Mouse (Mus musculus) stomach, embryonic 15.5 days (tissue): ENCODE results near the gene Paxx. TPM values are rescaled to one million over a fixed set of nuclear protein-coding genes. Genes with fewer than 3 reads are reported as not detected.

Experiments used
- ATAC-seq: fragments of 200-750 bp; cut with Nextera tagmentation; 2 replicates; pipeline ENCODE4 v1.8.0; 2017; ENCODE audit warnings: low read depth, moderate number of reproducible peaks, moderate TSS enrichment; ENCODE audit not compliant: insufficient read depth, low FRiP score
- H3K27ac ChIP-seq: fragments of 300-500 bp; sonication (generic); 2 replicates; pipeline ENCODE4 v1.5.1; 2015; ENCODE audit warnings: mild to moderate bottlenecking, inconsistent platforms
- H3K27me3 ChIP-seq: fragments of 300-500 bp; sonication (generic); replicated peaks from 2 replicates; pipeline ENCODE4 v1.6.1; 2015; ENCODE audit warnings: inconsistent platforms
- H3K36me3 ChIP-seq: fragments of 300-500 bp; sonication (generic); 2 replicates; pipeline ENCODE4 v1.6.1; 2015; ENCODE audit warnings: inconsistent platforms
- H3K4me1 ChIP-seq: fragments of 300-500 bp; sonication (generic); 2 replicates; pipeline ENCODE4 v1.6.1; 2015; ENCODE audit warnings: inconsistent platforms
- H3K4me2 ChIP-seq: fragments of 300-500 bp; sonication (generic); 2 replicates; pipeline ENCODE4 v1.6.1; 2015; ENCODE audit warnings: mild to moderate bottlenecking, inconsistent platforms
- H3K4me3 ChIP-seq: fragments of 300-500 bp; sonication (generic); replicated peaks from 2 replicates; pipeline ENCODE4 v1.5.1; 2015; ENCODE audit warnings: inconsistent platforms
- H3K9ac ChIP-seq: fragments of 300-500 bp; sonication (generic); 2 replicates; pipeline ENCODE4 v1.6.1; 2015; ENCODE audit warnings: inconsistent platforms
- H3K9me3 ChIP-seq: fragments of 300-500 bp; sonication (generic); 2 replicates; pipeline ENCODE4 v1.6.1; 2016; ENCODE audit warnings: inconsistent platforms
- WGBS: fragments of 180-500 bp; shearing (Covaris S2); methylation state at CpG from one replicate; pipeline ENCODE4 v1.1.7; 2015; 5-methylcytosine and 5-hydroxymethylcytosine counted together
- polyA plus RNA-seq: library from polyadenylated mRNA; unstranded; fragments of >200 nt; fragmentation: Nextera tagmentation; extraction: Ambion mirVana; gene quantifications from 2 replicates; pipeline ENCODE4 v1.2.1, GENCODE M21; 2015

Gene Paxx
- polyA plus RNA-seq, 1 experiment from 2014 or later: 37.4 TPM

- ATAC-seq: no peak
- Histone ChIP-seq H3K4me1 (peaks cover 5% of the 10 kb centered on the region; the same call in 1 of the 2 replicates), H3K36me3 (0 out of 2 replicates have a peak, but pooled peaks cover 2% of the 10 kb centered on the region), H3K4me2 (no peak overlapping the region), H3K27me3 (no peaks in the 10 kb centered on the region), H3K4me3 (no peak overlapping the region), H3K9ac (no peak overlapping the region), H3K9me3 (no peaks in the 10 kb centered on the region), H3K27ac (no peak overlapping the region)
- WGBS: 91% methylated on average over 17 of the region's 17 CpGs
These were observed 27.8 kb downstream of the Paxx start for GRCm38 (mm10) chr2:25433101-25433500.

- no peak for ATAC-seq
- Histone ChIP-seq H3K4me2 (no peak overlapping the region), H3K9me3 (no peaks in the 10 kb centered on the region), H3K9ac (no peak overlapping the region), H3K4me1 (peaks cover 5% of the 10 kb centered on the region; the same call in 1 of the 2 replicates), H3K4me3 (no peak overlapping the region), H3K36me3 (no peaks in the 10 kb centered on the region), H3K27me3 (no peaks in the 10 kb centered on the region), H3K27ac (no peak overlapping the region)
- WGBS: 78% methylated on average over 11 of the region's 11 CpGs
These were observed 28.4 kb downstream of the Paxx start for GRCm38 (mm10) chr2:25432326-25433098.

DNA sequence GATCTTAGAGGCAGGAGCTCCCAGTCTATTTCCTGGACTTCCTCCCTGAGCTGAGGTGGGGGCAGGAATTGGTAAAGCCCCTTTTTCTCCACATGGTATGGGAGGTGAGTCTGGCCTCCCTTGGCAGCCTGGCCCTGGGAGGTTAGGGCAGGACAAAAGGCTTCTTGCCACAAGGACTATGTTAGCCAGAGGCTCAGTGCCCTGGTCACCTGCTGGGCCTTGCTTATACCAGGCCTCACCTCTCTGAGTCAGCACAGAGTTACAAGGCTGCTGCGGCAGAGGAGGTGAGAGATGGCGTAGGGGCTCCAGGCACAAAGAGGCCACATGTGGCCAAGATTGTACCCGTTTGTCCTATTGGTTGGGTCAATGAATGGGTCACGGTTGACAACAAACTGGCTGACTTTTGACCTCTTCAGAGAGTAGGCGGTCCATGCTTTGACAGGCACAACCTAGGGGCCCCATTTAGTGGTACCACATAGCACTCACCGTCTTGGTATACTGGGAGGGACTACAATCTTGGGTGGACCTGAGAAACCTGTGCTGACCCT lies 29.5 kb downstream of the Paxx start:
- 73% methylated on average over 6 of the region's 6 CpGs for WGBS
- H3K4me2 ChIP-seq: no peak overlapping the region

GRCm38 (mm10) chr2:25430395-25431233 lies 30.3 kb downstream of the Paxx start:
- no peak overlapping the region for H3K9ac ChIP-seq
- no peak overlapping the region for H3K27ac ChIP-seq

More for the DNA sequence above, 29.5 kb downstream of the Paxx start:
- H3K36me3 ChIP-seq: no peaks in the 10 kb centered on the region
- ATAC-seq: no peak
- H3K27ac ChIP-seq: no peak overlapping the region
- H3K4me1 ChIP-seq: peaks cover 5% of the 10 kb centered on the region; the same call in 1 of the 2 replicates
- no peak overlapping the region for H3K4me3 ChIP-seq
- no peaks in the 10 kb centered on the region for H3K9me3 ChIP-seq
- no peak overlapping the region for H3K9ac ChIP-seq
- H3K27me3 ChIP-seq: peaks cover 4% of the 10 kb centered on the region; the same call in 1 of the 2 replicates

GRCm38 (mm10) chr2:25429435-25430180 lies 31.3 kb downstream of the Paxx start:
- ATAC-seq: no peak
- no peaks in the 10 kb centered on the region for H3K9me3 ChIP-seq
- H3K27me3 ChIP-seq: peaks cover 22% of the 10 kb centered on the region; the same call in 1 of the 2 replicates
- no peak overlapping the region for H3K9ac ChIP-seq
- H3K27ac ChIP-seq: no peak overlapping the region
- no peaks in the 10 kb centered on the region for H3K36me3 ChIP-seq
- WGBS: 72% methylated on average over 5 of the region's 5 CpGs
- no peak overlapping the region for H3K4me2 ChIP-seq
- H3K4me1 ChIP-seq: peaks cover 5% of the 10 kb centered on the region; the same call in 1 of the 2 replicates
- H3K4me3 ChIP-seq: no peak overlapping the region

More at GRCm38 (mm10) chr2:25430395-25431233, 30.3 kb downstream of the Paxx start:
- Histone ChIP-seq H3K4me1 (peaks cover 5% of the 10 kb centered on the region; the same call in 1 of the 2 replicates), H3K9me3 (no peaks in the 10 kb centered on the region), H3K36me3 (no peaks in the 10 kb centered on the region), H3K4me3 (no peak overlapping the region), H3K4me2 (no peak overlapping the region), H3K27me3 (peaks cover 12% of the 10 kb centered on the region; the same call in 1 of the 2 replicates)
- no peak for ATAC-seq
- 75% methylated on average over 17 of the region's 17 CpGs for WGBS

GRCm38 (mm10) chr2:25428442-25429236 lies 32.3 kb downstream of the Paxx start, which contains the start of gene Abca2:
Gene Abca2, plus strand, starts transcription at chr2:25428703.
- H3K9me3 ChIP-seq: no peaks in the 10 kb centered on the region
- no peaks in the 10 kb centered on the region for H3K36me3 ChIP-seq
- peak within 1 kb of the TSS; percentile 63 for H3K4me3 ChIP-seq
- peaks cover 24% of the 10 kb centered on the region; the same call in 1 of the 2 replicates for H3K27me3 ChIP-seq
- ATAC-seq: peak; percentile 91
- peak within 1 kb of the TSS; percentile 87 for H3K4me2 ChIP-seq
- H3K9ac ChIP-seq: peak within 1 kb of the TSS; percentile 48
- no peak within 1 kb of the TSS for H3K27ac ChIP-seq
- under 1% methylated on average over 84 of the region's 89 CpGs for whole genome bisulfite sequencing
- peaks cover 5% of the 10 kb centered on the region; the same call in 1 of the 2 replicates for H3K4me1 ChIP-seq

DNA sequence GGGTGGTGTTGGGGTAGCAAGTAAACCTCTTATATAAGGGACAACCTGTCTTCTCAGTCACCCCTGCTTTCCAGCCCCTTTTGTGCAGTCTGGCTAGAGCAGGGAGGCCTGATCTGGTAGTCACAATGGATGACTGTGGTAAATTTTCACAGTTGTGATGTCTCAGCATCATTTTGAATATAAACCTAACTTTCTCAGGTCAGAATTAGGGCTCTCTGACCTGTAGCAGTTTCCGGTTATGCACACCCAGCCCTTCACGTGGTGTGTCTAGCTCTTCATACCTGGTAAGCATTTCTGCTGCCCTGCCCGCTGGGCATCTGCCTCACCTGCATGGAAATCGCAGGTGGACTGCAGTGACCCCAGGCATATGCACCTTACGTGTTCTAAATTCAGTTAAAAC lies 33.6 kb downstream of the Paxx start:
- H3K4me1 ChIP-seq: peaks cover 5% of the 10 kb centered on the region; the same call in 1 of the 2 replicates
- H3K9ac ChIP-seq: no peak overlapping the region
- no peak overlapping the region for H3K4me2 ChIP-seq
- no peak for ATAC-seq
- no peak overlapping the region for H3K27ac ChIP-seq
- no peaks in the 10 kb centered on the region for H3K36me3 ChIP-seq
- no peaks in the 10 kb centered on the region for H3K9me3 ChIP-seq
- 84% methylated on average over 5 of the region's 5 CpGs for WGBS
- no peak overlapping the region for H3K4me3 ChIP-seq
- H3K27me3 ChIP-seq: peaks cover 24% of the 10 kb centered on the region; the same call in 1 of the 2 replicates

GRCm38 (mm10) chr2:25426721-25427191 lies 34.1 kb downstream of the Paxx start:
- Histone ChIP-seq H3K4me3 (no peak overlapping the region), H3K36me3 (no peaks in the 10 kb centered on the region), H3K27ac (no peak overlapping the region), H3K9ac (no peak overlapping the region), H3K9me3 (no peaks in the 10 kb centered on the region), H3K4me2 (no peak overlapping the region), H3K4me1 (peaks cover 5% of the 10 kb centered on the region; the same call in 1 of the 2 replicates), H3K27me3 (peaks cover 24% of the 10 kb centered on the region; the same call in 1 of the 2 replicates)
- WGBS: 22% methylated on average over 5 of the region's 5 CpGs
- ATAC-seq: no peak

GRCm38 (mm10) chr2:25425481-25425880 lies 35.4 kb downstream of the Paxx start:
- Histone ChIP-seq H3K9me3 (no peaks in the 10 kb centered on the region), H3K4me2 (no peak overlapping the region), H3K4me3 (no peak overlapping the region), H3K36me3 (no peaks in the 10 kb centered on the region), H3K9ac (no peak overlapping the region), H3K27ac (no peak overlapping the region), H3K4me1 (peaks cover 5% of the 10 kb centered on the region; the same call in 1 of the 2 replicates), H3K27me3 (peaks cover 24% of the 10 kb centered on the region; the same call in 1 of the 2 replicates)
- no peak for ATAC-seq
- WGBS: 50% methylated on average over 27 of the region's 27 CpGs

DNA sequence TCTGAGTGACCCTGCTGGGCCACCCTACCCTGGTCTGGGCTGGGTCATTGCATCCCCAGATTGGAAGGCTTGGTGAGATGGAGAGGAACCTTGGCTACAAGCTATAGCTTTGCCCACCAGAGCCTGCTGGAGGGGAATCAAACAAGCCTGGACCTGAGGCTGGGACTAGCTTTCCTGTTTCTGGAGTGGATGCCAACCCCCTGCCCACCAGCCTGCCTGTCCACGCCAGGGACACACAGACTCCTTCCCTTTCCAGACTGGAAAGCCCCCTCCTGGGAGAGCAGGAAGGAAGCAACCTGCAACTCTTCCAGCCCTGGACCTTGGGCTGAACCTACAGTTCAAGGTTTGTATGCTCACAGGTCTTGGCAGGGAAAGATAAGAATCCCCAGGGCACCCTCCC lies 37.3 kb downstream of the Paxx start:
- Histone ChIP-seq H3K27me3 (peaks cover 24% of the 10 kb centered on the region; the same call in 1 of the 2 replicates), H3K36me3 (no peaks in the 10 kb centered on the region), H3K27ac (no peak overlapping the region), H3K4me1 (peaks cover 2% of the 10 kb centered on the region; the same call in 1 of the 2 replicates), H3K4me3 (no peak overlapping the region), H3K9me3 (no peaks in the 10 kb centered on the region), H3K4me2 (no peak overlapping the region), H3K9ac (no peak overlapping the region)
- WGBS: 71% methylated on average over 1 of the region's 1 CpGs
- no peak for ATAC-seq
